Mouse (Mus musculus) lung, postnatal 0 days (tissue): ENCODE measurements around the gene Pabpc4.

Source experiments
- CTCF ChIP-seq: IDR thresholded peaks from 2 replicates; pipeline ENCODE4 v1.5.1; 2016; ENCODE audit warnings: antibody characterized with exemption, mild to moderate bottlenecking
- EP300 ChIP-seq: IDR thresholded peaks from 2 replicates; pipeline ENCODE4 v1.6.1; 2016; ENCODE audit warnings: antibody characterized with exemption, mild to moderate bottlenecking, control low read depth

- TF ChIP-seq EP300 (no peak), CTCF (no peak)
These were observed 69.2 kb downstream of the Pabpc4 start for GRCm38 (mm10) chr4:123331326-123331725.
